Mouse (Mus musculus): ENCODE results near the gene Nmrk2.

Gene Nmrk2

DNA sequence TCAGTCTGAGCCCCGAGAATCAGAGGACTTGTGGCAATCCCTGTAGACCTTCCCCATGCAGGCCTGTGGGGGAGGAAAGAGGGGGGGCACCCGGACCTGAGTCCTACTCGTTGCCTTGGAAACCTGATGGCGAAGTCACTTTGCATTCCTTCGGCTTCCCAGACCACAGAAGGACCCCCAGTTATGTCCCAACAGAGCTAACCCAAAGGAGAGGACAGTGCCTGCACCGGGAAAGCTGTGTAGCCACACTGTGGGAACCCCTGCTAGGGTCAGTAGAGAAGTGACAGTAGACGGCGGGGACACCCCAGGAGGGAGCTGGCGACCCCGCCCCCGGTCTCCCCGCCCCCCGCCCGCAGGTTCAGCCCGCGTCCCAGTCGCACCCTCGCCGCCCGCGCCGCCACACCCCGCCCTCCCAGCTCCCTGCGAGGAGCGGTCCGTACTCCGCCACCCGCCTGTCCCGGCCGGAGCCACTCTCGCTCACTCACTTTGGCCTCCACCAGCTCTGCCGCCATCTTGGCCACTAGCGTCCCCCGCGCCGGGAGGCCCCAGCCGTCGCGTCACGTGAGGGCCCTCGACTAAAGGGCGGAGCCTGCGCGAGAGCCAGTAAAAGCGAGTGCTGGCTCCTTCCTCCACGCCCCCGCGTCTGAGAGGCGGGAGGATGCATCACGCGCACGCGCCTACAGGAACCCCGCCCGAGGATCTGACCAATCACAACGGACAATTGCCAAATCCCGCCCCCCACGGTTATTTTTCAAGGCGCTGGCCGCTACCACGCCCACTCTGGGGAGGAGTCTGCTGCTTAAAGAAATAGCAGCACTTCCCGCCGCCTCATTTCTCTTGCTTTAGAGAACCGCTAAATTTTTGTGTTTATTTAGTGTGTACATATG, 34.4 kb downstream of the Nmrk2 start, which contains the start of gene Pias4:
TSS of gene Pias4 (minus strand) at position 724 of the 887 bp plus-strand sequence.
- DNase-seq (ENCODE audit: low spot score in 2 of 2) = peak; percentile 100

- no peak for DNase-seq (ENCODE audit: low spot score in 2 of 2)
Observed at GRCm38 (mm10) chr10:81165118-81165517, 36.7 kb downstream of the Nmrk2 start.

DNA sequence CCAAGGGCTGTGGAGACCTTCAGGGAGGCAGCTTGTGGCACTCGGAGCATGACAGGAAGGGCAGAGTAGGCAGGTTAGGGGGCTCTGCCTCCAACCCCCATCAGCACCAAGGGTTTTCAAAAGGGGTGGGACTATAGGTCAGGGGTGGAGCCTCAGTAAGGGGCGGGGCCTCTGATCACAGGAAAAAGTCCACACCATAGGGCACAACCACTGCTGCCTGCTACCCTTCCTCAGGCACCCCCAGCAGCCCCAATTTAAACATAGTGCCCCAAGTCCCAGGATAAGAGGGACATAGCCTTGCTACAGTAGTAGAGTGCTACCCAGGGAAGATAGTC, 39.6 kb downstream of the Nmrk2 start:
- DNase-seq (ENCODE audit: low spot score in 2 of 2) = no peak

- no peak for DNase-seq (ENCODE audit: low spot score in 2 of 2)
Observed at GRCm38 (mm10) chr10:81161602-81162317, 40.1 kb downstream of the Nmrk2 start.

DNA sequence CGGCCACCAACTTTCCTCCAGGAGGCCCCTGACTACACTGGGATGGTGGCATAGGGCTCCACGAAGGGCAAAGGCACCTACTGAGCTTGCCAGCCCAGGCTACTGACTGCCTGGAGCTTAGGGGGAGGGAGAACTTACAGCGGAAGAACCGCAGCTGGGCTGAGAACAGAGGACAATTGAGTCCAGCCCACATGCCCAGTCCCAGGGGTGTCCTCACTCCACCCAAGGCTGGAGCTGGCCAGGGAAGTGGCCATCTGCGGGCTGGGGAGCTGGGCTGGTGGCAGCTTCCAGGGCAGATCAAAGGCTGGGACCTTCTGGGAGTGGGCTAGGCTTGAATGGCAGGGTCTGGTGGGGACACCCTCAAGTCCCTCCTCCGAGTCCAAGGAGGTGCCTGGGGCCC, 47.1 kb downstream of the Nmrk2 start:
- DNase-seq (ENCODE audit: low spot score in 2 of 2) = no peak

GRCm38 (mm10) chr10:81154313-81154712, 47.5 kb downstream of the Nmrk2 start:
- DNase-seq (ENCODE audit: low spot score in 2 of 2) = no peak

DNA sequence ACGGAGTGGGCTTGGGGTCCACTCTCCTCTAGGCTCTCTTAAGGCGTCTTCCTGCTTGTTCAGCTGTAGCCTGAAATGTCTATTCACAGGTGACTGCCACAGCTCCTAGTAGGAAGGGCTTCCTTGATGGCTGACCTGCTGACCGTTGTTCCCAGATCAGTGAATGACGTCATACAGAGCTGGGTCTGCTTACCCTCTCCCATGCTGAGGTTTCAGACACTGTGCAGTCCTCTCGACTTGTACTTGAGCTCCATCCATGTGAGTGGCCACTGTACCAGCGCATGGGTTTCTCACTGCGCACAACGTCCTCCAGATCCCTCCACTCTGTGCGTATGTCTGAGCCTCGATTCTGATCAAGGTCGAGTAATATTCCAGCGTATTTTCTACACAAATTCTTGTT, 49.2 kb downstream of the Nmrk2 start:
- no peak for DNase-seq (ENCODE audit: low spot score in 2 of 2)

DNA sequence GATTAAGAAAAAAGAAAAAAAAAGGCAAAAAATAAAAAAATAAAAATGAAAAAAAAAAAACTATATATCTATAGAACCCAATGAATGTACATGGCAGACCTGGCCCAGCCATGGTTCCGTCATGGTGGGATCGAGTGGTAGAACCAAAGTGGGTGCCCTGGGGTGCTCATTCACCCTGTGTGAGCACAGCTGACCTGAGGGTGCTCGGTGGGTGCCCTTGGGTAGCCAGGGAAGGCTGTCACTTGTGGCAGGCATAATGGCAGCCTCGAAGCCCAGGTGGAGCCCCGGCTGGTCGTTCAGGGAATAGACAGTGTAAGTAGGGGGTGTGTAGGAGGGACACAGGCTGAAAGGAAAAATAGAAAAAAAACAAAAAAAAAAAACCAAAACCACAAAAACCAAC, 50.6 kb downstream of the Nmrk2 start:
- no peak for DNase-seq (ENCODE audit: low spot score in 2 of 2)

All from right cerebral cortex, postnatal 36 days (tissue).